Mouse (Mus musculus): ENCODE results near the gene Hoxa7. TPM values are rescaled to one million over a fixed set of nuclear protein-coding genes. Genes with fewer than 3 reads are reported as not detected.

Hoxa7 gene
- polyA plus RNA-seq, 1 experiment from 2014 or later = 90.8 TPM

DNA sequence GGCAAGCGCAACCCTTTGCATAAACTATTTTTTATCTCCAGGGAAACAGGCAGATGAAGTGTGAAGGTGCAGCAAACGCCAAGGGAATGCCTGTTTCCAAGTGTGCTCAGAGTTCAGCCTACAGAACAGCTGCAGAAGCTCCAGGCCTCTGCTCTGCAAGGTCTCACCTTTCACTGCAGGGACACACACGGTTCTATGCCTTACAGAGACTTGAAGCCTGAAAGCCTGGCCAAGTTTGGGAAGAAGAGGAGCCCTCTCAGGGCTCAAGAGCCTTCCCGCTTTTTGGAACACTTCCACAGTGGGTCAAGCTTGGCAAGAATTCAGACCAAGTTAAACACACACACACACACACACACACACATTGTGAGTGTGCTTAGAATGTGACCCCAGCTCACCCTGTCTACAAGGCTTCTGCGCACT is 32.5 kb downstream of the Hoxa7 start:
- Histone ChIP-seq H3K4me1 (ENCODE audit: control insufficient read depth, insufficient read depth, low read length) (peaks cover 77% of the 10 kb centered on the region), H3K27ac (ENCODE audit: low read depth, low read length) (no peak overlapping the region), H3K4me3 (ENCODE audit: low read depth, low read length) (no peak overlapping the region), H3K27me3 (ENCODE audit: control insufficient read depth, insufficient read depth, low read length) (no peaks in the 10 kb centered on the region), H3K9me3 (ENCODE audit: control insufficient read depth, low read length) (no peaks in the 10 kb centered on the region), H3K4me2 (ENCODE audit: low read depth, low read length) (peak overlapping the region; percentile 98), H3K9ac (replicated peaks; ENCODE audit: low read depth, low read length) (no peak overlapping the region), H3K36me3 (ENCODE audit: control insufficient read depth, insufficient read depth, low read length) (peaks cover 12% of the 10 kb centered on the region; the same call in 1 of the 2 replicates)
- 13% methylated on average over 5 of the region's 5 CpGs for WGBS
- ATAC-seq (ENCODE audit: low read depth) = no peak

DNA sequence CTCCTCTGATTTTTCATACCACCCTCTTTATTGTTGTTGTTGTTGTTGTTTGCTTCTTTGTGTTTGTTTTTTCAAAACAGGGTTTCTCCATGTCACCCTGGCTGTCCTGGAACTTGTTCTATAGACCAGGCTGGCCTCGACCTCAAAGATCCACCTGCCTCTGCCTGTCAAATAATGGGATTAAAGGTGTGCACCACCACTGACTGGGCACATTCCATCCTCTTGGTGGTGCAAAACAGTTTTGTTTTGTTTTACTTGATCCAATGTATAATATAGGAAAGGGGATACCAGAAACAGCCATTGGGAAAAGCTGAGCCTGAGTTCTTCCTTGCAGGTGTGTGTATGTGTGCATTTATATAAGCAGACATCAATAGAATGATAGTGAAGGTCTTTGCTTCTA is 35.2 kb downstream of the Hoxa7 start:
- H3K4me3 ChIP-seq (ENCODE audit: low read depth, low read length) = no peak overlapping the region
- H3K27ac ChIP-seq (ENCODE audit: low read depth, low read length) = no peak overlapping the region
- no peak overlapping the region for H3K9ac ChIP-seq (replicated peaks; ENCODE audit: low read depth, low read length)
- H3K4me1 ChIP-seq (ENCODE audit: control insufficient read depth, insufficient read depth, low read length) = peaks cover 67% of the 10 kb centered on the region
- no peak overlapping the region for H3K4me2 ChIP-seq (ENCODE audit: low read depth, low read length)
- WGBS = 27% methylated on average over 1 of the region's 1 CpGs
- H3K36me3 ChIP-seq (ENCODE audit: control insufficient read depth, insufficient read depth, low read length) = peaks cover 16% of the 10 kb centered on the region; the same call in 1 of the 2 replicates
- ATAC-seq (ENCODE audit: low read depth) = no peak
- no peaks in the 10 kb centered on the region for H3K27me3 ChIP-seq (ENCODE audit: control insufficient read depth, insufficient read depth, low read length)
- no peaks in the 10 kb centered on the region for H3K9me3 ChIP-seq (ENCODE audit: control insufficient read depth, low read length)

DNA sequence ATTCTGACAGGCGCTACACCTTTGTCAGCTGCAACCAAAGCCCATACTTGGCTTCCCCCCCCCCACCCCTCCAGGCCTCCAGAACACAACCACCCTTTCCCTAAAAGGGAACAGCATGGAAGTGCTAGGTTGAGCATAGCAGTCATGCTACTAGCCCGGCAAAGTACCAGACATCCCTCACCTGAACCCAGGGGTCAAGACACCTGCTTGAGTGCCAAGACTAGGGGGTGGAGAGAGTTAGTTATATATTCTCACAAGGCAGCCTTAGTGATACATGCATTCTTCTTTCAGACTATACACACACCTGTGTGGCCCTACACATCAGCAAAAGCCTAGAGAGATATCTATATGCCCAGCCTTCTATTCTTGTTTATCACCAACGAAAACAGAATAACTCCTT is 35.8 kb downstream of the Hoxa7 start:
- 16% methylated on average over 3 of the region's 3 CpGs for WGBS
- no peak for ATAC-seq (ENCODE audit: low read depth)
- Histone ChIP-seq H3K27ac (ENCODE audit: low read depth, low read length) (no peak overlapping the region), H3K9ac (replicated peaks; ENCODE audit: low read depth, low read length) (no peak overlapping the region), H3K36me3 (ENCODE audit: control insufficient read depth, insufficient read depth, low read length) (peaks cover 20% of the 10 kb centered on the region; the same call in 1 of the 2 replicates), H3K4me1 (ENCODE audit: control insufficient read depth, insufficient read depth, low read length) (peaks cover 63% of the 10 kb centered on the region), H3K4me2 (ENCODE audit: low read depth, low read length) (no peak overlapping the region), H3K4me3 (ENCODE audit: low read depth, low read length) (no peak overlapping the region), H3K9me3 (ENCODE audit: control insufficient read depth, low read length) (no peaks in the 10 kb centered on the region), H3K27me3 (ENCODE audit: control insufficient read depth, insufficient read depth, low read length) (no peaks in the 10 kb centered on the region)

DNA sequence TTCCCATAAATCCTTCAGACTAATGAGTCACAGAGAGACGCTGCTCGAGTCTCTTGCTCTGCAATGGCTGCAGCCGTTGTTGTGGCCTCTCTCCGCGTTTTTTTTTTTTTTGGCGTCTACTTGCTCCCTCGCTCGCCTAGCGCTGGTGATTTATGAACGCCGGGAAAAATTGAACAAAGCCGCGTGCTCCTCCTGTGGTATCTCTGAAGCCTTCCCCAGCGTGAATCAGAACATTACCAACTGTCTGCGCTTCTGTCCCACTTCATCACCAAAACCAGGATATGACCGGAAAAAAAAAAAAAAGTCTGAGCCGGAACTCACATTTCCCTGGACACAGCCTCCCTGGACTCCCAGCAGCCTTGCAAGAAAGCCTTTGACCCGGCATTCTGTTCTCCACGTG is 36.4 kb downstream of the Hoxa7 start:
- H3K27ac ChIP-seq (ENCODE audit: low read depth, low read length) = no peak overlapping the region

DNA sequence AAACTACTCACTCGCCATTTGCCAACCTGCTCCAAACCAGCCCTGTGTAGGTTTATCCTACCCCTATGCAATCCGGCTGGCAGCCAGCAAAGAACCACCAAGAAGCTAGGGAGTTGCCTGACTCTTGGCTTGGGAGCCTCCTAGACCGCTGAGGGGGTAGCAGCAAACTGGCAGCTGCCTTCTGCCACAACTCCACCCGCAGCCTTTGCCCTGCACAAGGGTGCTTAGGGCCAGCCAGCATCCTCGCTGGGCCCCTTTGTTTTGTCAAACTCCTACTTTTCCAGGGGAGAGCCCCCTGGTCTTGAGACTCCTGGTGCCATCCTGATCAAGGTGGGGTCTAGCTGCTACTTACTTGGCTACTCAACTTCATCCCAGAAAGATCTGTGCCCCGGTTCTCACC is 37.0 kb downstream of the Hoxa7 start:
- Histone ChIP-seq H3K9ac (replicated peaks; ENCODE audit: low read depth, low read length) (0 out of 2 replicates have a peak overlapping the region, but pooled peaks have one; percentile 11), H3K27ac (ENCODE audit: low read depth, low read length) (0 out of 2 replicates have a peak overlapping the region, but pooled peaks have one; percentile 22), H3K9me3 (ENCODE audit: control insufficient read depth, low read length) (no peaks in the 10 kb centered on the region), H3K4me1 (ENCODE audit: control insufficient read depth, insufficient read depth, low read length) (peaks cover 63% of the 10 kb centered on the region), H3K36me3 (ENCODE audit: control insufficient read depth, insufficient read depth, low read length) (peaks cover 16% of the 10 kb centered on the region; the same call in 1 of the 2 replicates), H3K4me3 (ENCODE audit: low read depth, low read length) (no peak overlapping the region), H3K4me2 (ENCODE audit: low read depth, low read length) (peak overlapping the region; percentile 27; the same call in 1 of the 2 replicates), H3K27me3 (ENCODE audit: control insufficient read depth, insufficient read depth, low read length) (no peaks in the 10 kb centered on the region)
- 9% methylated on average over 6 of the region's 6 CpGs for WGBS
- ATAC-seq (ENCODE audit: low read depth) = no peak

More for the DNA sequence above, 36.4 kb downstream of the Hoxa7 start:
- Histone ChIP-seq H3K4me2 (ENCODE audit: low read depth, low read length) (peak overlapping the region; percentile 27; the same call in 1 of the 2 replicates), H3K36me3 (ENCODE audit: control insufficient read depth, insufficient read depth, low read length) (peaks cover 20% of the 10 kb centered on the region; the same call in 1 of the 2 replicates), H3K27me3 (ENCODE audit: control insufficient read depth, insufficient read depth, low read length) (no peaks in the 10 kb centered on the region), H3K4me3 (ENCODE audit: low read depth, low read length) (no peak overlapping the region), H3K4me1 (ENCODE audit: control insufficient read depth, insufficient read depth, low read length) (peaks cover 63% of the 10 kb centered on the region), H3K9me3 (ENCODE audit: control insufficient read depth, low read length) (no peaks in the 10 kb centered on the region), H3K9ac (replicated peaks; ENCODE audit: low read depth, low read length) (no peak overlapping the region; the same call in 1 of the 2 replicates)
- 2% methylated on average over 19 of the region's 19 CpGs for WGBS
- no peak for ATAC-seq (ENCODE audit: low read depth)

DNA sequence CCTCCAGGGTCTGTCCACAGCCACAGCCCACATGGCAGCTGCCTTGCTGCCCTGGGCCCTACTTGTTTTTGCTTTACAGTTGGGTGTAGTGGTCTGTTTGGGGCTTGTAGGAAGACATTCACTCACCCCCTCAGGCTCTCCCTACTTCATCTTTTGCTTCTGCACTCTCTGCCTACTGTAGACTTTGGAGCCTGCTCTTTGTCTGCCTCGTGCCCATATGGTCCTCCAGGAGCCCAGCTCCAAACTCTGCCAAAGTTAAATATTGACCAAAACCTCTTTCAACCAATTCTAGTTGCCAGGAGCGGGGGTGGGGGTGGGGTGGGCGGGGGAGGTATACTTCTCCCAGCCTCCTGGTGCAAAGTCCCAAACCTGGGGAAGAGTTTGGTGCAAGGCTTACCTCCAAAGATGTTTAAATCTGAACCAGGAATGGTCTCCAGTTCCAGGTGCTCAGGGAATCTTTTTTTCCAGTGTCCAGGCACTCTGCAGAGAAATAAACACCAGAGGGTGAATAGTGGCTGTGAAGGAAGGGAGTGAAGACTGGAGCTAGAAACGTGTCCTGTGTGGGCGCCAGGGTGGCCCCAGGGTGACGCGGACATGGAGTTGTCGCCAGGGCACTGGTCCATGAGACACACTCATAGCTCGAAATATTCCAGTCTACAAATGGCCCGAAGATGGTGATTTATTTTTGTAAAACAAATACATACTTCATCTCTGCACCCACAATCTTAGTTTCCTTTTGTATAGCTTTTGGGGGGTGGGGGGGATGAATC is 38.2 kb downstream of the Hoxa7 start:
- H3K9ac ChIP-seq (replicated peaks; ENCODE audit: low read depth, low read length) = no peak overlapping the region
- no peak for ATAC-seq (ENCODE audit: low read depth)
- no peak overlapping the region for H3K4me3 ChIP-seq (ENCODE audit: low read depth, low read length)
- H3K9me3 ChIP-seq (ENCODE audit: control insufficient read depth, low read length) = no peaks in the 10 kb centered on the region
- H3K4me1 ChIP-seq (ENCODE audit: control insufficient read depth, insufficient read depth, low read length) = peaks cover 64% of the 10 kb centered on the region
- H3K4me2 ChIP-seq (ENCODE audit: low read depth, low read length) = no peak overlapping the region
- H3K36me3 ChIP-seq (ENCODE audit: control insufficient read depth, insufficient read depth, low read length) = peaks cover 8% of the 10 kb centered on the region; the same call in 1 of the 2 replicates
- peak overlapping the region; percentile 44 for H3K27ac ChIP-seq (ENCODE audit: low read depth, low read length)
- WGBS = 15% methylated on average over 10 of the region's 10 CpGs
- no peaks in the 10 kb centered on the region for H3K27me3 ChIP-seq (ENCODE audit: control insufficient read depth, insufficient read depth, low read length)

DNA sequence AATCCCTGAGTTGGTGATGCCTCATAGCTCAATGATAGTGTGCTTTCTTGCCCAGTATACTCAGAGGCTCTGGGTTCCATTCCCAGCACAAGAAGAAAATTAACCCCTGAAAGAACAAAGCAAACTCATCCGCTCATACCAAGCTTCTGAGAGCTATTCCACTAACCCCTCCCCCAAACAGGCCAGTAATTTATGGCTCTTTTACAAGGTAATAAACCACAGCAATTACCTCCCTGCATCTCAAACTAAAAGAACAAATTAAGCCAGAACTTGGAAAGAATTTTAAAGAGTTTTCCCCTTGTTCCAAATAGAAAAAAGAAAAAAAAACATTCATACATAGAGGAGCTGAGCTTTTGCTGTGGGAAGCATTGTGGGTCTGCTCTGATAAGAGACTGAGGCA is 38.9 kb downstream of the Hoxa7 start:
- Histone ChIP-seq H3K4me3 (ENCODE audit: low read depth, low read length) (no peak overlapping the region), H3K9ac (replicated peaks; ENCODE audit: low read depth, low read length) (no peak overlapping the region), H3K9me3 (ENCODE audit: control insufficient read depth, low read length) (no peaks in the 10 kb centered on the region), H3K27me3 (ENCODE audit: control insufficient read depth, insufficient read depth, low read length) (no peaks in the 10 kb centered on the region), H3K36me3 (ENCODE audit: control insufficient read depth, insufficient read depth, low read length) (peaks cover 8% of the 10 kb centered on the region; the same call in 1 of the 2 replicates), H3K27ac (ENCODE audit: low read depth, low read length) (peak overlapping the region; percentile 44; the same call in 1 of the 2 replicates), H3K4me1 (ENCODE audit: control insufficient read depth, insufficient read depth, low read length) (peaks cover 64% of the 10 kb centered on the region), H3K4me2 (ENCODE audit: low read depth, low read length) (no peak overlapping the region)
- ATAC-seq (ENCODE audit: low read depth) = no peak
- WGBS = 19% methylated on average over 1 of the region's 1 CpGs

DNA sequence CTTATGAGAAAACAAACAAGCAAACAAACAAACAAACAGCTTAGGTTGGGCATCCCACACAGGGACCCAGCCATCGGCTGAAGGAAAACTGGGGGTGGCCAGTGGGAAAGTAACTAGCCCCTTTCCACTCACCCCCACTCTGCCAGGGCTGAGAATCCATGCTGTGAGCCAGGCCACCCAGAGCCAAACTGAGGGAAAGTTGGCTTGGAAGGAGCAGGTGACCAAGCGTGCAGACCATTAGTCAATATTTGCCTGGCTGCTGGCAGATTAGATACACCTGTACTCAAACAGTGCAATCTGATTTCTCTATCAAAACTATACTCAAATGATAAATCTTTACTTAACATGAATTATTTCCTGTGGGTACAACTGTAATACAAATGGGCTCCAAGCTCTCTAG is 39.6 kb downstream of the Hoxa7 start:
- Histone ChIP-seq H3K27me3 (ENCODE audit: control insufficient read depth, insufficient read depth, low read length) (no peaks in the 10 kb centered on the region), H3K36me3 (ENCODE audit: control insufficient read depth, insufficient read depth, low read length) (peaks cover 8% of the 10 kb centered on the region; the same call in 1 of the 2 replicates), H3K4me1 (ENCODE audit: control insufficient read depth, insufficient read depth, low read length) (peaks cover 68% of the 10 kb centered on the region), H3K4me2 (ENCODE audit: low read depth, low read length) (no peak overlapping the region), H3K9me3 (ENCODE audit: control insufficient read depth, low read length) (no peaks in the 10 kb centered on the region), H3K4me3 (ENCODE audit: low read depth, low read length) (no peak overlapping the region), H3K9ac (replicated peaks; ENCODE audit: low read depth, low read length) (no peak overlapping the region), H3K27ac (ENCODE audit: low read depth, low read length) (no peak overlapping the region)
- 36% methylated on average over 2 of the region's 2 CpGs for WGBS
- no peak for ATAC-seq (ENCODE audit: low read depth)

DNA sequence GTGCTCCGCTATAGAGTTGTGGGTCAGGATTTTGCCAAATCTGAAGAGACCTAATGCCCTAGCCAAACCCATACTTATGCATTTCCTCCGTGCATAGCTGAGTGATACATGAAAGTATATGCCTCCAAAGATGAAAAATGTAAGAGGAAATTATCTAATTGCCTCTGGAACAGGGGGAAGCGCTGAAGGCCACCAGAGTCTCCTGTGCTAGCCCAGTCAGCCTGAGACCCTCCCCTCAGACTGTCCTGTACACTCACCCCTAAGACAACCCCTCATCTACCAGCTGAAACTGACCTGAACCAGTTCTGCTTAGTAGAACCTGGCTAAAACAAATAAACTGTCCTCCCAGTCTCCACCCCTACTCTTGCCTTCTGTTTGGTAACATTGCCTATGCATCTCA is 40.9 kb downstream of the Hoxa7 start:
- H3K9me3 ChIP-seq (ENCODE audit: control insufficient read depth, low read length) = no peaks in the 10 kb centered on the region
- ATAC-seq (ENCODE audit: low read depth) = no peak
- H3K27ac ChIP-seq (ENCODE audit: low read depth, low read length) = peak overlapping the region; percentile 87
- peak overlapping the region; percentile 90 for H3K4me2 ChIP-seq (ENCODE audit: low read depth, low read length)
- H3K4me3 ChIP-seq (ENCODE audit: low read depth, low read length) = peak overlapping the region; percentile 38; the same call in 1 of the 2 replicates
- H3K4me1 ChIP-seq (ENCODE audit: control insufficient read depth, insufficient read depth, low read length) = peaks cover 75% of the 10 kb centered on the region
- H3K9ac ChIP-seq (replicated peaks; ENCODE audit: low read depth, low read length) = peak overlapping the region; percentile 76; the same call in 1 of the 2 replicates
- WGBS = 18% methylated on average over 3 of the region's 3 CpGs
- H3K27me3 ChIP-seq (ENCODE audit: control insufficient read depth, insufficient read depth, low read length) = no peaks in the 10 kb centered on the region
- peaks cover 8% of the 10 kb centered on the region; the same call in 1 of the 2 replicates for H3K36me3 ChIP-seq (ENCODE audit: control insufficient read depth, insufficient read depth, low read length)
